Comparison of ENCODE assay signal across 10 mouse cellular contexts in the genomic region with DNA sequence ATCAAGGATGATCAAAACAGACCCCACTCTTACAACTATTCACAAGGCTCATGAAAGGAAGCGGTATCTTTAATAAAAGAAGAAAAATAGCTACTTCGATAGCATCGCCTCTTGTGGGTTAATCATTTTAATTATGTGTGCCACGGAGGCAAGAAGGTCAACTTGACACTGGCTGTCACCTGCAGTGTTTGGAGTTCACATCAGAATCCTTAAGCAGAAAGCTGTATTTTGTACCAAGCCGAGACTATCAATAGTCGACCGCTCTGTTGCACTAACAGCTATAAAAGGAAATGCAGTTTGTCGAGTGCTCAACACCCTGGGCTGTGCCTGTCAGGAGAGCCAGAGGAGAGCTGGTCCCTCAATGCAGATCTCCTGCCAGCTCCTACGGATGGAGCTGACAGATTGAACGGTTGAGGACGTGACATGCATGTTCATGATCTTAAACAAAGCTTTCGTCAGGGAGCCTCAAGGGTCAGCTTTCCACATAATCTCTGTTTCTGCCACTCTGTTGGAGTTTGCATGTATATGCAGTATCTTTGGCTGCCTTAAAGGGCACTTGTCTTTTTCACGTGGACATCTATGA.
DNase-seq lines count a peak whose midpoint lies in the region; ATAC-seq and TF ChIP-seq lines count a peak whose summit lies in the region.
"Had no signal": no experiment of that assay in that cellular context is flagged by ENCODE, and none has a peak within 500 bp of the region (broad histone marks: within the 10 kb centered on the region; RNA-seq: fewer than 3 reads in every experiment).

No protein-coding gene starts in this region.

- H3K4me3 ChIP-seq in heart, embryonic 11.5 days (ENCODE audit: low read depth, low read length): no peak overlapping the region
- H3K4me3 ChIP-seq in hindbrain, embryonic 10.5 days: peak overlapping the region; percentile 6; the same call in 1 of the 2 replicates
- no peak overlapping the region for H3K4me3 ChIP-seq in limb, embryonic 15.5 days
- no peak overlapping the region for H3K4me3 ChIP-seq in intestine, embryonic 16.5 days (ENCODE audit: low read length)
- H3K4me3 ChIP-seq in intestine, embryonic 15.5 days (replicated peaks): no peak overlapping the region

- no peak overlapping the region for H3K27ac ChIP-seq in heart, embryonic 11.5 days (ENCODE audit: low read depth, low read length)
- peak overlapping the region; percentile 78 for H3K27ac ChIP-seq in hindbrain, embryonic 10.5 days
- peak overlapping the region; percentile 48; the same call in 1 of the 2 replicates for H3K27ac ChIP-seq in limb, embryonic 15.5 days
- no peak overlapping the region for H3K27ac ChIP-seq in intestine, embryonic 16.5 days (ENCODE audit: low read length)
- no peak overlapping the region for H3K27ac ChIP-seq in intestine, embryonic 15.5 days

- WGBS in heart, embryonic 11.5 days (ENCODE audit: insufficient replicate concordance): 43% methylated on average over 13 of the region's 13 CpGs
- WGBS in hindbrain, embryonic 10.5 days: 32% methylated on average over 13 of the region's 13 CpGs
- WGBS in limb, embryonic 15.5 days: 47% methylated on average over 13 of the region's 13 CpGs
- 59% methylated on average over 13 of the region's 13 CpGs for WGBS in intestine, embryonic 16.5 days
- WGBS in intestine, embryonic 15.5 days: 61% methylated on average over 13 of the region's 13 CpGs

- no peak for TF ChIP-seq CTCF in brain, embryonic 14.5 days (IDR thresholded peaks at IDR 0.05; ENCODE audit: borderline replicate concordance, extremely low read depth, insufficient read depth, insufficient read length)

- no peaks in the 10 kb centered on the region; the same call in 1 of the 2 replicates for H3K4me1 ChIP-seq in heart, embryonic 11.5 days (ENCODE audit: control insufficient read depth, insufficient read depth, low read length)
- peaks cover 60% of the 10 kb centered on the region for H3K4me1 ChIP-seq in hindbrain, embryonic 10.5 days (replicated peaks)
- H3K4me1 ChIP-seq in limb, embryonic 15.5 days: peaks cover 7% of the 10 kb centered on the region
- H3K4me1 ChIP-seq in intestine, embryonic 16.5 days (ENCODE audit: control insufficient read depth, insufficient read depth, low read length): no peaks in the 10 kb centered on the region
- no peaks in the 10 kb centered on the region for H3K4me1 ChIP-seq in intestine, embryonic 15.5 days (replicated peaks)

- DNase-seq in heart, adult 9 months (ENCODE audit: low spot score in 2 of 2): no peak
- peak; percentile 97 for DNase-seq in brain, embryonic 14.5 days (ENCODE audit: low read depth)
- peak; percentile 66 for DNase-seq in hindbrain, embryonic 10.5 days (ENCODE audit: low spot score)
- no peak for DNase-seq in layer of hippocampus, adult 11-12 months (ENCODE audit: low spot score)
- DNase-seq: lung, postnatal 14 days had no signal

- no peaks in the 10 kb centered on the region for H3K36me3 ChIP-seq in heart, embryonic 11.5 days (ENCODE audit: control insufficient read depth, insufficient read depth, low read length)
- H3K36me3 ChIP-seq in hindbrain, embryonic 10.5 days: no peaks in the 10 kb centered on the region
- H3K36me3 ChIP-seq in limb, embryonic 15.5 days: no peaks in the 10 kb centered on the region
- H3K36me3 ChIP-seq in intestine, embryonic 16.5 days (ENCODE audit: control insufficient read depth, insufficient read depth, low read length): no peaks in the 10 kb centered on the region
- no peaks in the 10 kb centered on the region for H3K36me3 ChIP-seq in intestine, embryonic 15.5 days

- peak; percentile 68; the same call in 1 of the 2 replicates for ATAC-seq in heart, embryonic 11.5 days (replicated peaks; ENCODE audit: insufficient number of reproducible peaks, low FRiP score, low TSS enrichment)
- ATAC-seq in limb, embryonic 15.5 days (ENCODE audit: insufficient number of reproducible peaks, low FRiP score, low TSS enrichment, low read depth): no peak
- no peak for ATAC-seq in intestine, embryonic 16.5 days
- ATAC-seq in intestine, embryonic 15.5 days: no peak

- H3K4me2 ChIP-seq in heart, embryonic 11.5 days: no peak overlapping the region; the same call in none of the 2 replicates
- H3K4me2 ChIP-seq in limb, embryonic 15.5 days: no peak overlapping the region
- no peak overlapping the region for H3K4me2 ChIP-seq in intestine, embryonic 16.5 days (ENCODE audit: low read depth, low read length)
- H3K4me2 ChIP-seq in intestine, embryonic 15.5 days (replicated peaks): no peak overlapping the region

- H3K27me3 ChIP-seq in heart, embryonic 11.5 days (ENCODE audit: control insufficient read depth, insufficient read depth, low read length): peaks cover 28% of the 10 kb centered on the region
- H3K27me3 ChIP-seq in hindbrain, embryonic 10.5 days (ENCODE audit: insufficient read depth, poor library complexity, severe bottlenecking): no peaks in the 10 kb centered on the region
- no peaks in the 10 kb centered on the region for H3K27me3 ChIP-seq in limb, embryonic 15.5 days
- H3K27me3 ChIP-seq in intestine, embryonic 16.5 days (replicated peaks; ENCODE audit: control insufficient read depth, insufficient read depth, low read length): no peaks in the 10 kb centered on the region
- no peaks in the 10 kb centered on the region for H3K27me3 ChIP-seq in intestine, embryonic 15.5 days (replicated peaks)
- H3K27me3 ChIP-seq: CH12.LX had no signal

- TF ChIP-seq POLR2A in brain, embryonic 14.5 days (IDR thresholded peaks at IDR 0.05; ENCODE audit: borderline replicate concordance, extremely low read depth, insufficient read depth, insufficient read length, poor library complexity, severe bottlenecking): no peak

- no peaks in the 10 kb centered on the region for H3K9me3 ChIP-seq in heart, embryonic 11.5 days (replicated peaks; ENCODE audit: control insufficient read depth, low read length)
- no peaks in the 10 kb centered on the region for H3K9me3 ChIP-seq in hindbrain, embryonic 10.5 days
- no peaks in the 10 kb centered on the region for H3K9me3 ChIP-seq in limb, embryonic 15.5 days
- no peaks in the 10 kb centered on the region for H3K9me3 ChIP-seq in intestine, embryonic 16.5 days (ENCODE audit: control insufficient read depth, low read length)
- no peaks in the 10 kb centered on the region for H3K9me3 ChIP-seq in intestine, embryonic 15.5 days

- no peak overlapping the region for H3K9ac ChIP-seq in heart, embryonic 11.5 days (ENCODE audit: low read depth, low read length)
- H3K9ac ChIP-seq in limb, embryonic 15.5 days: no peak overlapping the region
- no peak overlapping the region for H3K9ac ChIP-seq in intestine, embryonic 16.5 days (ENCODE audit: low read depth, low read length)
- H3K9ac ChIP-seq in intestine, embryonic 15.5 days: no peak overlapping the region

Comparison
In these comparisons a context has a peak if more than half of its experiments do, and no peak if none do; other contexts are left out.
1. H3K27ac ChIP-seq: peak in hindbrain, embryonic 10.5 days (single experiment) and limb, embryonic 15.5 days (single experiment); none in heart, embryonic 11.5 days (single experiment), intestine, embryonic 16.5 days (single experiment) and intestine, embryonic 15.5 days (single experiment).
2. DNase-seq: peak in brain, embryonic 14.5 days (single experiment) and hindbrain, embryonic 10.5 days (single experiment); none in heart, adult 9 months (0 of 2) and layer of hippocampus, adult 11-12 months (single experiment).